Mouse (Mus musculus) naive thymus-derived CD4-positive, alpha-beta T cell, adult 2 months (primary cell): ENCODE results near the gene Gm45062.

Experiments used
- DNase-seq: peaks from one replicate; pipeline ENCODE4 v3.0.0-alpha.2; 2011; ENCODE audit warnings: low read depth

The Gm45062 gene

DNA sequence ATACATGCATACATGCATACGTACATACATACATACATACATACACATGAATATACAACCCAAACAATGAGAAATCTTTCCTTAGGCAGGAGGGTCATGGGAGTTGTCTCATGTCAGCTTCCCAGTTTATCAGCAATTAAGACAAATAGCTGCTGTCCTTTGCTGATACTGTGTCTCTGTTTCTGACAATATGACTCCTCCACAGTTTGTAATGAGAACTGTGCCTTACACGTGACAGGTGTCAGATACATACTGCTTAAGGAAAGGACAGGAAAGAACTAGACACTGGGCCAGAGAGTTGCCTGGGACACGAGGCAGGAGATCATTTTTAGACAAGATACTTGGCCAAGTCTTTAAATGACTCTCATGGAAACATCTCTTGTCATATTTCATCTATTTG lies 215.1 kb downstream of the Gm45062 start:
- no peak for DNase-seq

DNA sequence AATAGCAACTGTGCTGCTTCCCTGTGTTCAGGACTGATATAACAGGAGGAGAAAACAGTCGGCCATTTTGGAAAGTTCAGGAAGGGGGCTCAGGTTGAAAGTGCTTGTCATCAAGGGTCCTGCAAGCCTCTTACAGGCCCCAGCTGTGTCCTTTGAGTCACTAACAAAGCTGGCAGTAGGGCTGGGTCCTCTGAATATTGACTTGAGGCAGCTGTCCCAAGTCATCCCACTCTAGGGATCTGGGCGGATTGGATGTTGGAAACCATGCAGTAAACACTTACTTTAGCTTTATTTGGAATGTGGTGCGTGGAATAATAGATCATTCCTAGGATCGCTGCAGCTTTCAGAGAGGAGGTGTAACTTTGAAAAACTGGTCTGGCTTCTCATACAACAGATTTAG lies 215.6 kb downstream of the Gm45062 start:
- no peak for DNase-seq

DNA sequence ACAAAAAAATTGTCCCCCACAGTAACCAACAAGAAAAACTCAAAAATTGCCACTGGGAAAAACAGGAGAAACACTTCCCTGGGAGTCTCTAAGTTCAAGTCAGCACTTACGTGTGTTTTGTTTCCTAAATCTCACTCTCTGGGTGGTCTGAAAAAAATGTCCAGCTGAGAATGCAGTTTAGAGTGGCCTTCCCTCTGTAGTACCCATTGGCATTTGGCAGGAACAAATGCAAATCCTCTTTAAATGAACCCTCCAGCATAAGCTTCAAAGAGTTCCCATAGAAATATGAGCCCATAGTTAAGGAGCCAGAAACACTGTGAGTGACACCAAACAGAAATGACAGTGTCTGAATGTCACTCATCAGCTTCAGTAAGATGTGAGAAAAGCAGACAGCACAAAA lies 219.9 kb downstream of the Gm45062 start:
- no peak for DNase-seq

DNA sequence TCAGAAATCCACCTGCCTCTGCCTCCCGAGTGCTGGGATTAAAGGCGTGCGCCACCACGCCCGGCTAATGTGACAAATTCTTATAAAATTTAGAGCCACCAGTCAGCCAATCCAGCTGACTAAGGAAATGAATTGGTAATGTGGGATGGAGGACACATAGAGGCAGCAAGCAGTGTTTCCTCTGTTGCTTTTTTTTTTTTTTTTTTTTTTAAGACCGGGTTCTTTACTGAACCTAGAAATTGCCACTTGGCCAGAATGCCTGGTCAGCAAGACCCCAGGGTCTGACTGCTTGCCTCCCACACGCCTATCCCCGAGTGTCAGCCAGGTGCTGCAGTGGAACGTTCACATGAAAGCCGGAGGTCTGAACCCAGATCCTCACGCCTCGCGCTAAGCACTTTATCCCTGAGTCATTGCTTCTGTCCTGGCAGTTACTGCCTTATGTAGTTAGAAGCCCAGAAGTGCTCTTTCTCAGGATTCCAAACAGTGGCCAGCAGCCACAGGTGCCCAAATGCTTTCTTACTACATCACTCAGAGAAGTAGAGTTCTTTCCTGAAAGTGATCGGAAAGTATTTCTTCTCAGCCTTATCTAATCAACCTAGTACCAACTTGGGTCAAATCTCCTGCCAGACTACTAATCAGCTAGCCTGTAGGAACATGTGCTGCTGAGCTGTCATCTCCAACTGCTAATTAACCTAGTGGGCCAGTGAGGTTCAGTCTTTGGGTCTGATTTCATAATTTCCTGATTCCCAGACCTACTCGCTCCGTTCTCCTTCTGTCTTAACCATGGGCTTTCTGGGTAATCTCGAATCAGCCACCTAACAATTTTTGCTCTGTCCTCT lies 225.4 kb downstream of the Gm45062 start:
- peak; percentile 62 for DNase-seq

DNA sequence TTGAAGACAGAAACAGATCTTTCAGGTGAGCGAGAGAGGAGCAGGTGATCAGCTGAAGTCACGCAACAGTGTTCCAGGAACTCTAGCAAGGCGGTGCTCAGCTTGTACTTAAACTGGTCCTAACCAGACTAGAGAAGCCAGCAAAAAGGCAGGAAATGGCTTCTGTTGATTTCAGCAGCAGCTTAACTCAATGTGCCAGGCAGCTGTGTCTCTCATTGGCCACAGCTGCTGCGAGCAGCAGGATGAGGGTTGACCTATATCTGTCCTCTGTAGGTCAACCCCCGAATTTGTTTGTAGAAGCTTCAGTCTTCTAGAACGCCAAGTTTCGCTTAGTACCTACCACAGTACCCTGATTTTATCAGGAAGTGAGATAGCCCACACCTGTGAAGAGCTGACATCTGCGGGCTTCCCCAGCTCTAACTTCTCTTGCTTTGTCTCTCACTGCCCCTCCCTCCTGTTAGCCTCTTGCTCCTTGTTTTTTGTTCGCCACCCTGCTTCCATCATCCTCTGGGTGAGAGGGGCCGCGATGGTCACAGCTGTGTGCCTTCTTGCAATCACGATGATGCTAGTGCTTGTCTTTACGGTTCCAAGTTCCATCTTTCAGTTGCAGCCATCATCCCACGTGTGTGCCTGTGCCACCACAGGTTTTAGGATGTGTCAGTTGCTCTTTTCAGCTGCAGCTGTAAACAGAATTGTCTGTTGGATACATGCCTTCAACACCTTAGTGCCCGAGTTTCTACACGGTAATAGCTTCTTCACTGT lies 226.3 kb downstream of the Gm45062 start:
- DNase-seq, result peak; percentile 90

DNA sequence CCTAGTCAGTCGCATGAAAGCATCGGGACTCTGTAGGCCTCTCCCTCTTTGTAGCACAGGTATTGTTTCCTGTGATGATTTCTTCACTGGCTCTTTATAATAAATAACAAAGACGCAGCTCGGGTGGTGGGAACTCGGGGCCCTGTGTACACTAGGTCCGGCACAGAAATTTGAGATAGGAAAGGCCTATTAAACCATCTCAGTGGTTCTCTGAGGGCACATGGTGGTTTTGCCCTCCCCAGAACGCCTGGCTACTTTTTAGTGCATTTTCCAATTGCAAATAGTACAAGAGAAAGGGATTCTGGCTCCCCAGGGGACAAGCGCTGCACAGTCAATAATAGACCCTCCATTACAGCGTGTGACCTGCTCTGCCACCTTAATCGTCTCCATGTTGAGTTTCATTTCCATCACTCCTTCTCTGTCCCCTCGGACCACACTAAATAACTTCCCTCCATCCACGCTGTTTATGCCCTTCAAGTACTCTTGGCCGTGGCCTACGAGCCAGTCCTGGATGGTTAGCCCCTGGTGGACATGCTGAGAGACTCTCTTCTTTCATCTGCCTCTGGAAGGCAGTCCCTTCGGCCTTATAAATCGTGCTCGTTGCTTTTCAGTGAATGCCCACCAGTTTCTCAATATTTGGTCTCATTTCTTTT lies 227.3 kb downstream of the Gm45062 start:
- no peak for DNase-seq

DNA sequence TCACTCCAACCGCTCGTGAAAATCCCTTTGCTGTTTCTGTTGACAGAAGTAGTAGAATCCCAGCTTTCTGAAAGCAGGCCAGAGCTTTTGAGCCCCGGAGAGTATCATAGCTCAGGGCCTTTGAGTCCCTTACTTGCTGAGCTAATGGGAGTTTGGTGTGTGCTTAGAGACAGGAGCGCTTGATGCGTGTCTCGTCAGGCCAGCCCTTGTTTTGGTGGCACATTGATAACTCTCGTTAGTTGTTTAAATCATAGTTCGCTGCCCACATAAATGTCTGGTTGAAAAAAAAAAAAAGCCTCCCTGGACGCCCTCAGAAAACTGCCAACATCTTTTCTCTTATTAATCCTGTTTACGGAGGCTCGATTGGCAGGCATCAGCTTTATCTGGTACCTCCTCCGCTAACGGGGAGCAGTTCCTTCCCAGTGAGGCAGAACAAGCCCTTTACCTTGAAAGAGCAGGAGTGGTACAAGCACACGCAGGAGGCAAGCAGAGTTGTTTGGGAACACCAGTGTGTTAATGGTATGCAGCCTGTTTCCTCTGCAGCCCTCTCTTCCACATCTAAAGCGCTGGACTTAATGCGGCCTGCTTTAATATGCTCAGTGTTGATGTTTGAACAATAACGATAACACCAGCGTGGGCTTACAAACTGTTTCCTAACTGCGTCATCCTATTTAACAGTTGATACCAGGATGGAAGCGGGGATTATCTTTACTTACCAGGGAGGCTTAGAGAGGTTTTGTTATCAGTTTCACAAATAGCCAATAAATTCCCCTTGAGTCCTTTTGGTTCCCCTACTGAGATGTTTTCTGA lies 228.0 kb downstream of the Gm45062 start:
- no peak for DNase-seq

DNA sequence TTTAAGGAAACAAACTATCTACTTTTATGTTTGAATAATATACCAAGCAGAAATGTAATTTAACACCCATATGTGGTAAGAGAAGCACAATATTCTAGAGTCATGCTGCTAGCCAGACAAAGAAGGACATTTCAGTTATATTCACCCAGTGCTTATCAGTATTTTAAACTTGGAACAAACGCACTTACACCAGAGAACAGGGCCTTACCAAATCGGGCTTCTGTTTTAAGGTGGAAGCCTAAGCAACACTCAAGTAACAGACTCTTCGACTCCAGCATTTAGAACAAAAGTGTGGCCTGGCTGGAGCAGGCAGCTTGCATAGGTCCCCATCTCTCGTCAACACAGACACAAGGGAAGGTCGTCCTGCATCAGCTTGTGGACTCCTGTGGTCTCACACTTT lies 229.0 kb downstream of the Gm45062 start:
- no peak for DNase-seq

DNA sequence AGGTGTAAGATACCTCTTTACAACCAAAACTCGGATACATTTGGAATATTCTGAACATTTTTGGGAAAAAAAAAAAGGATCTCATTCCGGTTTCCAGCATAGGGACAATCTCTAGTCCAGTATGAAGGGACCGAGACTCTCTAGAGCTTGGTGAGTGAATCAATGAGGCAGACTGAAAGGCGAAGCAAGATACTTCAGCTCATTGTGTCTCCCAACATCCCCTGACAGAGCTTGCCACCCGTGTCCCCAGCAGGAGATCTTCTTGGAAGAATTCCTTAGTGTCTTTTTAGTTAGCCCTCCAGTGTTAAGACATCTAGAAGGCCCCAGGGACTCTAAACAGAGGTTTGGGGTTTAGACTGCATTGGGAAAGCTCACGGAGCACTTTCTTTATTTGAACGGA lies 230.0 kb downstream of the Gm45062 start:
- no peak for DNase-seq

DNA sequence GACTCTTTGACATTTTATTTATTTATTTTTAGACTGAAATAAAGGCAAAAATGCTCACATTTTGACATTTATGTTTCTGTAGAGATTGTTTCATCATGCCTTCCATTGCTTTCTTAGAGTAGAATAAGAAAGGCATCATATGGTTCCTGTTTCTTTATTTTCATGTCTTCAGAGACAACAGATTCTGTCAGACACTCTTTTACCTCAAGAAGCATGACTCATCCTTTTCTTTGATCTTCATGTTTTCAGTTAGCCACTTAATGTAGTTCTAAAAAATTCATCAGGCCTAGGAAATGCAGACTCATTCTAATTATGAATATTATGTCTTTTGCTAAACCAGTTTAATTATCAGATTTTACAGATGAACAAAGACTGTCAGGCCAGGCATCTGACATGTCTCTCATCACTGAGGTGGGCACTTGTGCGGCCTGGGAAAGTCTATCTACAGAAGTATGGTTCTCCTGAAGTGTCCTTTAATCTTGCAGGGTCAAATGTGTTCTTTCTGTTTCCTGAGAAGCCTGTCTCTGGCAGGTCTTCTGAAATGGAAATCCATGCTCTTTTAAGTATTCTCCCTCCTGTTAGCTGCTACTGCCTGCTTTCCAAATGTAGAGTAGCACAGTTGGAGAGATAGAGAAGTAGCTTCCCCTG lies 230.8 kb downstream of the Gm45062 start:
- DNase-seq, result no peak

DNA sequence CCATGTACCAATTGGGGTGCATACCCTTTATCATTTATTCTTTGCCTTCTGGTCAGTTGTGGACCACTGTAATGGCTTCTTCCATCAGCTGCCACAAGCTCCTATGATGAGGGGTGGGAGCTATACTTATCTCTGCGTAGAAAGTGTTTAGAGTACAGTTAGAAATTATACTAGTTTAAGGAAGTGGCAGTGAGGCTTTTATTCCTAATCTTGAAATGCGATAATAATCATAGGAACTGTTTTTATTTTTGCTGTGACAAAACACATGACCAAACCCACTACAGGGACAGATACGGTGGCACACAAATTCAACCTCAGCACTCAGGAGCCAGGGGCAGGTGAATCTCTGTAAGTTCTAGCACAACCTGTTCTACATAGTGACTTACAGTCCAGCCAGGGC lies 233.0 kb downstream of the Gm45062 start:
- DNase-seq, result no peak

DNA sequence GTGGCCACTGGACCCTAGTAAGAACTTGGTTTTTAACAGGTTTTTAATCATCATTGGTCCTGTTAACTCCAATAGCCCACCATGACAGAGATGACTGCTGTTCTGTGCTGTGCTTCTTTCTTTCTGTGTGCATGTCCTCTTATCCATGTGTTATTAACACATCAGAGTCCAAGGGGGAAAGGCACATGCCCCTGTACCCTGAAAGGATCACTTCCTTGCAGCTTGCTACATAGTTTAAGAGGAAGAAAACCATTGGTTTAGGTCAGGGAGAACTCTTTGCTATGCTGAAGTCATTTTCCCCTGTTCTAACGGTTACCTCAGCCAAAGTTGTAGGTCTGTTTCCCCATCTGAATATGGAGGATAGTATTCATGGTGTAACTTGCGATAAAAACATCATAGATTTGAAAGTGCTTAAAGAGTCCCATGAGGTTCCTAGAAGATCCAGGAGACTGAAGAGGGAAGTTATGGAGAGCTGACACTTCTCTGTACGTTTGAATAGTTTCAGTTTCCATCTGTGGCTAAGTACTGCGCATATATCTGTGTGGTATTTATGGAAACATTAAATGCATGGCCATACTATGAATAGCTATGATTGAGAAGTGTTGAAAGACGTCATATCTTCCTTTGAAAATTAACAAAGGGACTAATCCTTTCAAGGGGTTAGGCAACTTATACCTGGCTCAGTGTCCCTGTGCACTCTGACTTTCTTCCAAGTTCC lies 236.0 kb downstream of the Gm45062 start:
- no peak for DNase-seq

DNA sequence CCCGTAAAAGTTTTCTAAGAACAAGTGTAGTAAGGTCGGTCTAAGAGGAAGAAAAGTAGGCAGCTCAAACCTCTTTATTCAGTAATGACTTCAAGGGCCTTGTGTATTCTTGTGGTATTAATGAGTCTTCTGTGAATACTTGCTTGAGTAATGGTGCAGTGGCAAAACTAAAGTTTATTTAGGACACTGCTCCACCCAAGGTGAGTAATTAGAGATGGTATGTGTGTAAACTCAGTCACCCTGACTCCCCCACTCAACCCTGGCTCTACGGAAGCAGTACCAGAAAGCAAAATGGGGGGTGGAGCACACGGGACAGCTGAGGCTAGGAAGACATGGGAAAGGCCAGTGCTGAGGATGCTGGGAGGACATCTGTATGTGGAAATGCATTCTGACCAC lies 236.6 kb downstream of the Gm45062 start:
- DNase-seq, result no peak

DNA sequence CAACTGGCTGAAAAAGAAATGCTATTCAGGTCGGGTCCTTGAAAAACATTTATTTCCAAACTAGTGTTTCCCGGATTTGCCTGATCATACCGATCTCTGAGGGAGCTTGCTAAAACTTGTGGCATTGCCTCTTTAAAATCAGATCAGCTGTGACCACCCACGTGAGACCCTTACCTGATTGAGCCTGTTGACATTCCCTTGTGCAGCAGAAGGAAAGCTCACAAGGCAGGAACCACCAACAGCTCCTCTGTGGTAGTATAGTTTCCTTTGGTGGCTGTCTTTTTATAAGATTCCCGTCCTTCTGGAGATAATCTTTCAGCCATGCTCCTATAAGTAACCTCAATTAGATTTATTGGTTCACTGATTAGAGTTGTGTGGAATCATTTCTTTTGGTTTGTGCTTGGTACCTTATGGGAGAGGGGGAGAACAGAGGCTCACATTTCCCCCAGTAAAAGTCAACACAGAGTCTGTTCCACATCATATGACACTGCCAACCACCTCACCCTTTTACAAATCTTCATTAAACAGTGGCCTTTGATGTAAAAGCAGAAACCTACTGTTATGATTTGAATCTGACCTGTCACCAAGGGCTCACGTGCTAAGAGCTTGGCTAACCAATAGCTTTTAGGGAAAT lies 238.1 kb downstream of the Gm45062 start:
- no peak for DNase-seq

DNA sequence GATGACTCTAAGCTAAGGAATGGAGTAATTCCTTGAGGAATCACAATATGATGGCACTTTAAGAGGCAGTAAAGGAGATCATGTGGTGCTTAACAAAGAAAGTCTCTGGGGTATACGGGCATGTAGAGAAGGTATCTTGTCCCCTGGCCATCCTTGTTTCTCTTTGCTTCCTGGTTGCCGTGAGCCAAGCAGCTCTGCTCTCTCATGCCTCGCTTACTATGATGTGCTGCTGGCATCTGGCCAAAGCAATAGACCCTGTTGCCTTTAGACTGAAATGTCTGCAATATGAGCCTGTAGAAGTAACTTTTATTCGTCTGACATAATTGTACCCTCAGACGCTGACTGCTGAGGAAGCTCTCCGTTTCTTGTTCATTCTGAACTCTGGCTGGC lies 238.6 kb downstream of the Gm45062 start:
- no peak for DNase-seq

DNA sequence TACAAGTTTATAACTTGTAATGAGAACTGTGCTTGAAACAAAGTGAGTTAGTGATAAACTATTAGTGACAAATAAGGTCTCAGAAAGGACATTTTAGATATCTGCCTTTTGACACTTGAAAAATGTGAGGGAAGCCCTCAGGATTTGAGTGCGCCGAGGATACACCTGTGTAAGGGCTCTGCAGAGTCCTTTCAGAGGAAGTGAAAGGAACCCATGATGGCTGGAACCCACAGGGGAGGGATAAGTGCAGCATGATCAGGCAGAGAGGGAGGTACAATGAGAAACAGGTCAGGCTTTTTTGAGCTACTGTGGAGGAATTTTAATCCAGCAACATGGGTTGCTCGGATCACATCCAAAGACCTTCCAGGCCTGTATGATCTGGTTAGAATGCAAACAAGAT lies 239.7 kb downstream of the Gm45062 start:
- DNase-seq, result no peak

DNA sequence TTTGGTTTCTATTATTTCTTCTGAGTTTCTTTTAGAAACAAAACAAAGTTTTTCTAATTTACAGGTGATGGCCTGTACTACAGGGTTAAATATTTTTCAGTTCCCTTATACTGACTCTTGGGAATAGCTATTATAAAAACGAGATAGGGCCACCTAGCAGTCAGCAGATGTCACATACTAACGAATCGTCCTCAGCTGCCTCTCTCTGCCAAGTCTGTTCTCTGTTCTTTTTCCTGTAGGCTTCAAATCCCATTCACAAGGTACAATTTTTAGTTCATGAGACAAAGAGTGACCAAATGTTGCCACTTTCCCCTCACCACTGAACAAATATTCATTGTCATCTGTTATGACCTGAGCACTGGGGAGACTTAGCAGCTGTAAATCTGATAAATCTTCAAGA lies 244.7 kb downstream of the Gm45062 start:
- no peak for DNase-seq

DNA sequence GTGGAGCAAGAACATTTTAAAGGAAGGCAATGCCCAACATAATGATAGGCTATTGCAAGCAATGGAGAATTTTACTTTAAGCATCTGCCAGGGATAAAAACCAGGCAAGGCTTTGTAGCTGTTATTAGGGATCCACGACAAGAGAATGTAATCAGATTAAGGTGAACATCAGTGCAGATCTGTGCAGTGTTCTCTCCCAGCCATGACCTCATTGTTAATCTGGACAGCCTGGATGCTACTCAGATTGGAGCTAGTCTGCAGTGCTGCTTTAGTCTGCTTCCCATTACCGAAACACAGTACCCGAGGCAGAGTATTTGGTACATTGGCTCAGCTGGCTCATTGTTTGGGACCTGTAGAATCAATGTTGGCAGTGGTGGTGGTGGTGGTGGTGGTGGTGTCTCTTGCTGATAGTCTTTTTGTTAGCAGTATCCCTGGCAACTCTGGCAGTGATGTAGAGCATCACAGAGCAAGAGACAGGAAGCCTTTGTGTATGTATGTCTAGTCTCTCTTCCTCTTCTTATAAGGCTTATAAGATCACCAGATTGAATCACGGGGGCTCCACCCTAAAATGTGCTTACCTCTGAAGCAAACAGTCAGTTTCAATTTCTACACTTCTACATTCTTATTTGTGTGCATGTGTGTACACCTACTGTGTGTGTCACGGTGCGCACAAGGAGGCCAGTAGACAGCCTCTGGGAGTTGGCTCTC lies 245.4 kb downstream of the Gm45062 start:
- peak; percentile 86 for DNase-seq

DNA sequence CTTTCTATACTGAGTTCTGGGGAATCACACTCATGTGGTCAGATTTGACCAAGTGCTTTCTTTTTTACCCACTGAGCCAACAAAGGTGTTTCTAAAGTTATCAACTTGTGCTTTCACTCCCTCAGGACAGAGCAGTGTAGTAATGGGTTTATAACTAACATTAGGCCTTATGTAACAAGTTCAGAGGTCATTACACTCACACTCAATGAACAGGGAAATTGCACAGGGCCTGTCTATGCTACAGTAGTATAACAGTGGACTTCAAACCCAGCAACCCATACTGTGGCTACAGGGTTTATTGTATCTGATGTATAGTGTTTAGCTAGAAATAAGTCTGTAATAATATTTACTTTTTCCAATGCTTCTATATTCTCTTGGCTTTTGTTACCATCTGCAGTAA lies 247.4 kb downstream of the Gm45062 start:
- no peak for DNase-seq
